Mouse (Mus musculus): ENCODE measurements around the gene Odf4. TPM values are rescaled to one million over a fixed set of nuclear protein-coding genes. Genes with fewer than 3 reads are reported as not detected.
"Not testable (repeated sequence)": the region's sequence is repeated elsewhere in the genome, so short reads cannot be mapped to it uniquely, and the experiment has no call there.

Gene Odf4
- total RNA-seq, 2 experiments from 2014 or later, result 1.7 TPM; not detected in 1

- intact Hi-C loops (cut with DNase I), result loop anchor here (5.0 kb wide), 1 partner anchor 42 kb away; no protein-coding TSS in a partner anchor
Observed at GRCm38 (mm10) chr11:68953903-68954302, 27.0 kb upstream of the Odf4 start.

GRCm38 (mm10) chr11:68947542-68947993 is 20.7 kb upstream of the Odf4 start:
- peak; percentile 42 to 51 for DNase-seq (ENCODE audit: low spot score in 2 of 2)
- intact Hi-C loops (cut with DNase I), result no loop called here

More at GRCm38 (mm10) chr11:68953903-68954302, 27.0 kb upstream of the Odf4 start:
- DNase-seq (ENCODE audit: low spot score in 2 of 2), result no peak

- intact Hi-C loops (cut with DNase I), result no loop called here
- DNase-seq (ENCODE audit: low spot score in 2 of 2), result peak; percentile 62 to 88
Observed at GRCm38 (mm10) chr11:68946806-68947440, 20.0 kb upstream of the Odf4 start.

GRCm38 (mm10) chr11:68946001-68946400 is 19.1 kb upstream of the Odf4 start:
- intact Hi-C loops (cut with DNase I), result no loop called here
- DNase-seq (ENCODE audit: low spot score in 2 of 2), result no peak

- DNase-seq (ENCODE audit: low spot score in 2 of 2), result no peak
- intact Hi-C loops (cut with DNase I), result no loop called here
Observed at GRCm38 (mm10) chr11:68945245-68945644, 18.4 kb upstream of the Odf4 start.

- no peak for DNase-seq (ENCODE audit: low spot score in 2 of 2)
- intact Hi-C loops (cut with DNase I), result no loop called here
Observed at GRCm38 (mm10) chr11:68942731-68943130, 15.8 kb upstream of the Odf4 start.

GRCm38 (mm10) chr11:68940516-68940915 is 13.6 kb upstream of the Odf4 start:
- intact Hi-C loops (cut with DNase I), result no loop called here
- no peak for DNase-seq (ENCODE audit: low spot score in 2 of 2)

GRCm38 (mm10) chr11:68939451-68940304 is 12.8 kb upstream of the Odf4 start:
- intact Hi-C loops (cut with DNase I), result no loop called here
- DNase-seq (ENCODE audit: low spot score in 2 of 2), result peak; percentile 87 to 95

- DNase-seq (ENCODE audit: low spot score in 2 of 2); intact Hi-C loops (cut with DNase I): not testable (repeated sequence)
Observed at GRCm38 (mm10) chr11:68936951-68937350, 10.1 kb upstream of the Odf4 start.

GRCm38 (mm10) chr11:68933885-68934507 is 7.1 kb upstream of the Odf4 start:
- no peak for DNase-seq (ENCODE audit: low spot score in 2 of 2)
- intact Hi-C loops (cut with DNase I), result no loop called here

- intact Hi-C loops (cut with DNase I), result no loop called here
Observed at GRCm38 (mm10) chr11:68929947-68930346, 3.1 kb upstream of the Odf4 start.

GRCm38 (mm10) chr11:68924749-68925148 is 2.1 kb downstream of the Odf4 start:
- DNase-seq (ENCODE audit: low spot score in 2 of 2), result no peak
- intact Hi-C loops (cut with DNase I), result no loop called here

More at GRCm38 (mm10) chr11:68929947-68930346, 3.1 kb upstream of the Odf4 start:
- DNase-seq (ENCODE audit: low spot score in 2 of 2), result no peak

- DNase-seq (ENCODE audit: low spot score in 2 of 2), result no peak
- intact Hi-C loops (cut with DNase I), result no loop called here
Observed at GRCm38 (mm10) chr11:68923191-68923590, 3.7 kb downstream of the Odf4 start.

GRCm38 (mm10) chr11:68914566-68914965 is 12.3 kb downstream of the Odf4 start:
- no peak for DNase-seq (ENCODE audit: low spot score in 2 of 2)
- intact Hi-C loops (cut with DNase I), result loop anchor here (5.0 kb wide), 1 partner anchor 38 kb away; no protein-coding TSS in a partner anchor

GRCm38 (mm10) chr11:68911531-68912177 is 15.2 kb downstream of the Odf4 start:
- no peak for DNase-seq (ENCODE audit: low spot score in 2 of 2)
- intact Hi-C loops (cut with DNase I), result loop anchor here (5.0 kb wide), 1 partner anchor 41 kb away; no protein-coding TSS in a partner anchor

GRCm38 (mm10) chr11:68908846-68909503 is 17.9 kb downstream of the Odf4 start:
- intact Hi-C loops (cut with DNase I), result no loop called here

GRCm38 (mm10) chr11:68907251-68907650 is 19.6 kb downstream of the Odf4 start:
- DNase-seq (ENCODE audit: low spot score in 2 of 2), result no peak
- intact Hi-C loops (cut with DNase I), result no loop called here

More at GRCm38 (mm10) chr11:68908846-68909503, 17.9 kb downstream of the Odf4 start:
- DNase-seq (ENCODE audit: low spot score in 2 of 2), result no peak

- peak in 1 of 2 experiments; percentile 13 for DNase-seq (ENCODE audit: low spot score in 2 of 2)
- intact Hi-C loops (cut with DNase I), result no loop called here
Observed at GRCm38 (mm10) chr11:68906461-68906790, 20.5 kb downstream of the Odf4 start.
